Mouse (Mus musculus): ENCODE measurements around the gene Acss1.

DNA sequence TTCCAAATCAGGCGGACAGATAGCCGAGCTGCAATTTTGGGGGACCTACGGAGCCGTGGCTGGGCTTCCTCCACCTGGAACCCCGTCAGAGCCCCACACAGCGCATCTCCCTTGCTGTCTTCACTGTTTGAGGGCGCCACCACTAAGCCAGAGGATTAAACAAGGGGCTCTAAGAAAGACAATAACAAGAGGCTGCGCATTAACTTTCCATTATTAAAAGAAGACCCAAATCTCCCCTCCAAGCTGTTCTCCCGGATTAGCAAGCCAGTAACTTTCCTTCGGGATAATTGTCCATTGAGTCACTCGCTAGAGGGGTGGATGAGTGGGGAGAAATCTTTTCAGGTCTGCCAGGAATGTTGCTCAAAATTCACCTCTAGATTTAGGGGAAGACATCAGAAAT lies 21.9 kb upstream of the Acss1 start:
- TF ChIP-seq MYOD1 (IDR thresholded peaks at IDR 0.05; ENCODE audit: control insufficient read depth, insufficient read length, low read depth) = no peak
- TF ChIP-seq CTCF (IDR thresholded peaks at IDR 0.05; ENCODE audit: control insufficient read depth, insufficient read depth, insufficient read length) = no peak
- no peak for TF ChIP-seq USF1 (IDR thresholded peaks at IDR 0.05; ENCODE audit: low read depth)
- no peak for TF ChIP-seq MAX (IDR thresholded peaks at IDR 0.05)
- no peak for TF ChIP-seq CEBPB (IDR thresholded peaks at IDR 0.05; ENCODE audit: low read depth)
